ENCODE assay signal across 13 mouse cellular contexts in genomic region chr2:66712071-66712470, GRCm38 (mm10).
"Had no signal": no experiment of that assay in that cellular context is flagged by ENCODE, and none has a peak within 500 bp of the region (broad histone marks: within the 10 kb centered on the region; RNA-seq: fewer than 3 reads in every experiment).

No protein-coding gene starts in this region.

- H3K4me2 ChIP-seq: kidney, embryonic 15.5 days; limb, embryonic 13.5 days; liver, embryonic 11.5 days; lung, embryonic 15.5 days; midbrain, embryonic 12.5 days; neural tube, embryonic 13.5 days had no signal

- ATAC-seq: midbrain, embryonic 16.5 days had no signal

- H3K36me3 ChIP-seq: kidney, embryonic 15.5 days; limb, embryonic 13.5 days; lung, embryonic 15.5 days; midbrain, embryonic 12.5 days; neural tube, embryonic 13.5 days had no signal

- H3K4me3 ChIP-seq: kidney, embryonic 15.5 days; limb, embryonic 13.5 days; lung, embryonic 15.5 days; midbrain, embryonic 12.5 days; neural tube, embryonic 13.5 days had no signal

- H3K27me3 ChIP-seq: kidney, embryonic 15.5 days; limb, embryonic 13.5 days; lung, embryonic 15.5 days; midbrain, embryonic 12.5 days; neural tube, embryonic 13.5 days had no signal

- DNase-seq: kidney, postnatal 14 days; left cerebral cortex, postnatal 4 days; retina, postnatal 1 day; right cerebral cortex, postnatal 14 days; thymus, postnatal 4 days had no signal

- H3K9ac ChIP-seq: kidney, embryonic 15.5 days; limb, embryonic 13.5 days; lung, embryonic 15.5 days; midbrain, embryonic 12.5 days; neural tube, embryonic 13.5 days had no signal

- H3K9me3 ChIP-seq: kidney, embryonic 15.5 days; limb, embryonic 13.5 days; lung, embryonic 15.5 days; midbrain, embryonic 12.5 days; neural tube, embryonic 13.5 days had no signal

- H3K27ac ChIP-seq: kidney, embryonic 15.5 days; limb, embryonic 13.5 days; lung, embryonic 15.5 days; midbrain, embryonic 12.5 days; neural tube, embryonic 13.5 days; stomach, postnatal 0 days had no signal

- H3K4me1 ChIP-seq: kidney, embryonic 15.5 days; limb, embryonic 13.5 days; lung, embryonic 15.5 days; midbrain, embryonic 12.5 days; neural tube, embryonic 13.5 days had no signal
